Mouse (Mus musculus): ENCODE measurements around the gene Nfib. TPM values are rescaled to one million over a fixed set of nuclear protein-coding genes. Genes with fewer than 3 reads are reported as not detected.

Gene Nfib
- polyA plus RNA-seq (2012; rRNA removed) (57.3 and 58.2 TPM in 2 replicates), polyA plus RNA-seq (2014; fragmentation: Nextera tagmentation; extraction: Ambion mirVana) (126 and 144 TPM in 2 replicates)

GRCm38 (mm10) chr4:82704841-82705794 is at the start of gene Nfib:
Nfib (minus strand) TSS chr4:82705750.
- Histone ChIP-seq H3K4me2 (replicated peaks; ENCODE audit: low read depth, low read length, severe bottlenecking) (no peak within 1 kb of the TSS), H3K27me3 (ENCODE audit: control insufficient read depth, insufficient read depth, low read length) (no peaks in the 10 kb centered on the region), H3K4me3 (replicated peaks; ENCODE audit: low read length) (no peak within 1 kb of the TSS), H3K27ac (replicated peaks; ENCODE audit: low read depth, low read length) (no peak within 1 kb of the TSS), H3K4me1 (ENCODE audit: control insufficient read depth, insufficient read depth, low read length) (peaks cover 10% of the 10 kb centered on the region), H3K9ac (ENCODE audit: low read depth, low read length, severe bottlenecking) (no peak within 1 kb of the TSS; the same call in 1 of the 2 replicates), H3K9me3 (ENCODE audit: control insufficient read depth, low read length) (no peaks in the 10 kb centered on the region), H3K36me3 (ENCODE audit: control insufficient read depth, insufficient read depth, low read length) (no peaks in the 10 kb centered on the region)
- ATAC-seq (ENCODE audit: low FRiP score, low read depth), result no peak
- no peak for DNase-seq (ENCODE audit: low spot score)
- 59% methylated on average over 23 of the region's 23 CpGs for WGBS
- no peak for TF ChIP-seq POLR2A (IDR thresholded peaks at IDR 0.05; ENCODE audit: borderline replicate concordance, extremely low read depth, insufficient read depth, insufficient read length)

GRCm38 (mm10) chr4:82735764-82736163 is 30.2 kb upstream of the Nfib start:
- no peaks in the 10 kb centered on the region for H3K27me3 ChIP-seq (ENCODE audit: control insufficient read depth, insufficient read depth, low read length)
- no peak overlapping the region for H3K9ac ChIP-seq (ENCODE audit: low read depth, low read length, severe bottlenecking)
- TF ChIP-seq POLR2A (IDR thresholded peaks at IDR 0.05; ENCODE audit: borderline replicate concordance, extremely low read depth, insufficient read depth, insufficient read length), result no peak
- no peak overlapping the region for H3K4me2 ChIP-seq (replicated peaks; ENCODE audit: low read depth, low read length, severe bottlenecking)
- no peak overlapping the region for H3K4me3 ChIP-seq (replicated peaks; ENCODE audit: low read length)
- H3K9me3 ChIP-seq (ENCODE audit: control insufficient read depth, low read length), result no peaks in the 10 kb centered on the region
- peaks cover 18% of the 10 kb centered on the region for H3K4me1 ChIP-seq (ENCODE audit: control insufficient read depth, insufficient read depth, low read length)
- no peak for DNase-seq (ENCODE audit: low spot score)
- ATAC-seq (ENCODE audit: low FRiP score, low read depth), result no peak
- WGBS, result 70% methylated on average over 5 of the region's 5 CpGs
- peak overlapping the region; percentile 78 for H3K27ac ChIP-seq (replicated peaks; ENCODE audit: low read depth, low read length)
- H3K36me3 ChIP-seq (ENCODE audit: control insufficient read depth, insufficient read depth, low read length), result no peaks in the 10 kb centered on the region

DNA sequence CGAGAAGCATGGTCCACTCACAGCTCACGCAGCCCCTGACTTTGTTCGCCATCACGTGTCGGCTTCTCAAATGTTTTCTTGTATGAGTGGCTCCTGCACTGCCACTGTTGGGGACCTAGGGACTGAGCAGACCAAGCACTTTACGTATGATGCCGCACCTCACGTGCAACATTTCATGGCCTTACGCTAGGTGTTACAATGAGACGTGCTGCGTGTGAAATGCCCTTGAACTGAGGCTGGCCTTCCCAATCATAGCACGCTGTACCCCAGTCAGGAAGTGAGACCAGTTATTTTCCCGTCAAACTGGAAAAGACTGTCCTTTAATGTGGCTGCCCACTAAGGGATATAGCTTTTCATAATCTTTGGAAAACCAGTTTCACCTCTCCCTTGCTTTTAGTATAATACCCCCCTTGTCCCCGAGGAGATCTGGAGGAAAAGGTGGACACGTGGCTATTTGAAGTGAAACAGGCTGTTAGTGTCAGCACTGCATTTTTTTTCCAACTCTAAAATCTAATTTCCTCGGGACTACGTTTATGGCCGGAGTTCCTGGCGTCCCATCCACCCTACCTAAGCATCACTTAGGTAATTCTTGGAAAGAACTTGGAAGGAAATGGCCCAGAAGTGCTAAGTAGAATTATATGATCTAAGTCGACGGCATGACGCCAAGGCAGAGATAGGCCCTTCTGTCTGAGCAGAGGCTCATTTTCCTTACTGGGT is 29.4 kb upstream of the Nfib start:
- H3K27me3 ChIP-seq (ENCODE audit: control insufficient read depth, insufficient read depth, low read length), result no peaks in the 10 kb centered on the region
- H3K4me2 ChIP-seq (replicated peaks; ENCODE audit: low read depth, low read length, severe bottlenecking), result peak overlapping the region; percentile 17; the same call in 1 of the 2 replicates
- no peak overlapping the region for H3K4me3 ChIP-seq (replicated peaks; ENCODE audit: low read length)
- DNase-seq (ENCODE audit: low spot score) (peak; percentile 88), ATAC-seq (ENCODE audit: low FRiP score, low read depth) (peak; percentile 86)
- H3K4me1 ChIP-seq (ENCODE audit: control insufficient read depth, insufficient read depth, low read length), result peaks cover 22% of the 10 kb centered on the region
- H3K9ac ChIP-seq (ENCODE audit: low read depth, low read length, severe bottlenecking), result no peak overlapping the region
- 46% methylated on average over 22 of the region's 22 CpGs for WGBS
- H3K36me3 ChIP-seq (ENCODE audit: control insufficient read depth, insufficient read depth, low read length), result no peaks in the 10 kb centered on the region
- TF ChIP-seq POLR2A (IDR thresholded peaks at IDR 0.05; ENCODE audit: borderline replicate concordance, extremely low read depth, insufficient read depth, insufficient read length), result no peak
- peak overlapping the region; percentile 78 for H3K27ac ChIP-seq (replicated peaks; ENCODE audit: low read depth, low read length)
- H3K9me3 ChIP-seq (ENCODE audit: control insufficient read depth, low read length), result no peaks in the 10 kb centered on the region

DNA sequence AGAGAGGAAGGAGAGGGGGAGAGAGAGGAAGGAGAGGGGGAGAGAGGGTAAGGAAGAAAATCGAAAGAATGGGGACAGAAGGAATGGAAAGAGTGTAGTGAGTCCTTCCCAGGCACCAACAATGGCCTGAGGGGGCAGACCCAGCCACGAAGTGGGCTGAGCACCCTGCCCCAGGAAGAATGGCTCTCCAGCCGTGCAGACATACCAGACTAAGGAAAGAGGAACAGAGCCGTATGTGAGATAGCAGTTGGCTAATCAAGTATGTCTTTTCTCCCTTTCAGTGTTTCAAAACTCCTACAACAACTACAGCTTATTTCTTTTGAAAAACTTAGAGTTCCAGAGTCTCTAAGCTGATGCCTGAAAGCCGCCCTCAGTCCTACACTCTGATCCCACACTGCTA is 28.8 kb upstream of the Nfib start:
- Histone ChIP-seq H3K36me3 (ENCODE audit: control insufficient read depth, insufficient read depth, low read length) (no peaks in the 10 kb centered on the region), H3K9me3 (ENCODE audit: control insufficient read depth, low read length) (no peaks in the 10 kb centered on the region), H3K27me3 (ENCODE audit: control insufficient read depth, insufficient read depth, low read length) (no peaks in the 10 kb centered on the region), H3K27ac (replicated peaks; ENCODE audit: low read depth, low read length) (peak overlapping the region; percentile 78), H3K4me1 (ENCODE audit: control insufficient read depth, insufficient read depth, low read length) (peaks cover 22% of the 10 kb centered on the region), H3K4me3 (replicated peaks; ENCODE audit: low read length) (no peak overlapping the region), H3K9ac (ENCODE audit: low read depth, low read length, severe bottlenecking) (no peak overlapping the region), H3K4me2 (replicated peaks; ENCODE audit: low read depth, low read length, severe bottlenecking) (peak overlapping the region; percentile 17; the same call in 1 of the 2 replicates)
- ATAC-seq (ENCODE audit: low FRiP score, low read depth), result no peak
- TF ChIP-seq POLR2A (IDR thresholded peaks at IDR 0.05; ENCODE audit: borderline replicate concordance, extremely low read depth, insufficient read depth, insufficient read length), result no peak
- DNase-seq (ENCODE audit: low spot score), result no peak
- WGBS, result 57% methylated on average over 5 of the region's 5 CpGs

- H3K4me2 ChIP-seq (replicated peaks; ENCODE audit: low read depth, low read length, severe bottlenecking), result no peak overlapping the region
- no peaks in the 10 kb centered on the region for H3K27me3 ChIP-seq (ENCODE audit: control insufficient read depth, insufficient read depth, low read length)
Observed at GRCm38 (mm10) chr4:82733636-82734035, 28.1 kb upstream of the Nfib start.

More at GRCm38 (mm10) chr4:82733636-82734035, 28.1 kb upstream of the Nfib start:
- no peaks in the 10 kb centered on the region for H3K9me3 ChIP-seq (ENCODE audit: control insufficient read depth, low read length)
- no peak overlapping the region for H3K4me3 ChIP-seq (replicated peaks; ENCODE audit: low read length)
- no peaks in the 10 kb centered on the region for H3K36me3 ChIP-seq (ENCODE audit: control insufficient read depth, insufficient read depth, low read length)
- H3K27ac ChIP-seq (replicated peaks; ENCODE audit: low read depth, low read length), result no peak overlapping the region
- peaks cover 22% of the 10 kb centered on the region for H3K4me1 ChIP-seq (ENCODE audit: control insufficient read depth, insufficient read depth, low read length)
- no peak for TF ChIP-seq POLR2A (IDR thresholded peaks at IDR 0.05; ENCODE audit: borderline replicate concordance, extremely low read depth, insufficient read depth, insufficient read length)
- ATAC-seq (ENCODE audit: low FRiP score, low read depth), result no peak
- no peak for DNase-seq (ENCODE audit: low spot score)
- 80% methylated on average over 3 of the region's 3 CpGs for WGBS
- no peak overlapping the region for H3K9ac ChIP-seq (ENCODE audit: low read depth, low read length, severe bottlenecking)

Data from limb, embryonic 14.5 days (tissue).